Mouse (Mus musculus) hindbrain, embryonic 16.5 days (tissue): ENCODE results near the gene Setd1a. TPM values are rescaled to one million over a fixed set of nuclear protein-coding genes. Genes with fewer than 3 reads are reported as not detected.
A peak's percentile ranks its signal among the peaks of the same experiment; 100 is the strongest.
"Not testable (repeated sequence)": the region's sequence is repeated elsewhere in the genome, so short reads cannot be mapped to it uniquely, and the experiment has no call there.

Experiments used
- ATAC-seq: fragments of 200-750 bp; cut with Nextera tagmentation; 2 replicates; pipeline ENCODE4 v1.8.0; 2017; ENCODE audit warnings: moderate TSS enrichment, moderate library complexity
- H3K27ac ChIP-seq: fragments of 300-500 bp; sonication (generic); 2 replicates; pipeline ENCODE4 v1.5.1; 2014; ENCODE audit warnings: low read depth, mild to moderate bottlenecking, control low read depth, low read length, moderate library complexity
- H3K27me3 ChIP-seq: fragments of 300-500 bp; sonication (generic); replicated peaks from 2 replicates; pipeline ENCODE4 v1.6.1; 2014; ENCODE audit warnings: low read length; ENCODE audit not compliant: control insufficient read depth, insufficient read depth
- H3K36me3 ChIP-seq: fragments of 300-500 bp; sonication (generic); 2 replicates; pipeline ENCODE4 v1.6.1; 2014; ENCODE audit warnings: mild to moderate bottlenecking, low read length, moderate library complexity, mixed read lengths; ENCODE audit not compliant: control insufficient read depth, insufficient read depth
- H3K4me1 ChIP-seq: fragments of 300-500 bp; sonication (generic); 2 replicates; pipeline ENCODE4 v1.6.1; 2014; ENCODE audit warnings: low read depth, low read length; ENCODE audit not compliant: control insufficient read depth, insufficient read depth
- H3K4me2 ChIP-seq: fragments of 300-500 bp; sonication (generic); 2 replicates; pipeline ENCODE4 v1.6.1; 2014; ENCODE audit warnings: mild to moderate bottlenecking, low read length, control low read depth, moderate library complexity
- H3K4me3 ChIP-seq: fragments of 300-500 bp; sonication (generic); 2 replicates; pipeline ENCODE4 v1.5.1; 2014; ENCODE audit warnings: mild to moderate bottlenecking, low read length, control low read depth, moderate library complexity
- H3K9ac ChIP-seq: fragments of 300-500 bp; sonication (generic); 2 replicates; pipeline ENCODE4 v1.6.1; 2014; ENCODE audit warnings: low read depth, mild to moderate bottlenecking, control low read depth, low read length, moderate library complexity
- H3K9me3 ChIP-seq: fragments of 300-500 bp; sonication (generic); 2 replicates; pipeline ENCODE4 v1.6.1; 2014; ENCODE audit warnings: mild to moderate bottlenecking, low read length, moderate library complexity; ENCODE audit not compliant: control insufficient read depth
- WGBS: fragments of 180-500 bp; shearing (Covaris S2); extraction: QIAGEN DNeasy Blood & Tissue Kit; methylation state at CpG from one replicate; pipeline ENCODE4 v1.1.7; 2014; 5-methylcytosine and 5-hydroxymethylcytosine counted together
- polyA plus RNA-seq: library from polyadenylated mRNA; unstranded; fragments of >200 nt; fragmentation: Nextera tagmentation; extraction: Ambion mirVana; gene quantifications from 2 replicates; pipeline ENCODE4 v1.2.1, GENCODE M21; 2015

Setd1a gene
- polyA plus RNA-seq, 1 experiment from 2014 or later: 12.8 TPM

GRCm38 (mm10) chr7:127837878-127838277 lies 61.4 kb downstream of the Setd1a start:
- H3K9ac ChIP-seq, H3K4me1 ChIP-seq, H3K27ac ChIP-seq, H3K27me3 ChIP-seq, H3K9me3 ChIP-seq, H3K4me2 ChIP-seq, H3K36me3 ChIP-seq, H3K4me3 ChIP-seq, ATAC-seq: not testable (repeated sequence)
- WGBS: 75% methylated on average over 4 of the region's 4 CpGs

DNA sequence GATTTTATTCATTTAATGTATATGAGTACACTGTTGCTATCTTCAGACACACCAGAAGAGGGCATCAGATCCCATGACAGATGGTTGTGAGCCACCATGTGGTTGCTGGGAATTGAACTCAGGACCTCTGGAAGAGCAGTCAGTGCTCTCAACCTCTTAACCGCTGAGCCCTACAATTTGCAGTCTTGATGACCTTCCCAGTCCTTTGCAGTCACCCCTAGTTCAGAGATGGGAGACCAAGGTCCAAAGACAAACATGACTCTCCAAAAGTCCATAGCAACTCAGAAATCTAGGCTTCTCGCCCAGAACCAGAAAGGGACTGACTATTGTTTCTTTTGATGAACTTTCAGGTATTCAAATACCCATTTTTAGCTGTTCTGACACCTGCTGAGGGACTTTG lies 63.6 kb downstream of the Setd1a start:
- H3K9me3 ChIP-seq, ATAC-seq, H3K27me3 ChIP-seq, H3K27ac ChIP-seq, H3K4me2 ChIP-seq, H3K9ac ChIP-seq, H3K4me3 ChIP-seq, H3K36me3 ChIP-seq: not testable (repeated sequence)
- H3K4me1 ChIP-seq: peaks cover 11% of the 10 kb centered on the region; the same call in 1 of the 2 replicates
- WGBS: 79% methylated on average over 2 of the region's 2 CpGs

DNA sequence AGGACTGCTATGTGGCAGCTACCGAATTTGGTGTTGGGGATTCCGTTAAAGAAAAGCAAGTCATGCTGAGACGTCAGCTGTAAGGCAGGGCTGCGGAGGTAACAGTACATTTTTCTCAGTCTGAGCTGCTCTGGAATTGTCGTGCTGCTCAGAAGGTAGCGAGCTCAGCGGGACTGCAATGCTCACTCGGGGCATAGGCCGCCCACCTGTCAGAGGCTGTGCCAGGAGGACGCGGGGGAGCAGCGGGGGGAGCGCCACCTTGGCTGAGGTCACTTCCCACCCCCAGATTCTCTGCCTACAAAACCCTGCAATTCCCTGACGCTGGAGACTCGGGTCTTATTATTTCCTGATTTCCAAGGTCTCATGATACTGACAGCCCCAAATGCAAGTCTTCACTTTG lies 64.4 kb downstream of the Setd1a start:
- Histone ChIP-seq H3K4me2 (peak overlapping the region; percentile 91), H3K36me3 (peaks cover 2% of the 10 kb centered on the region; the same call in 1 of the 2 replicates), H3K27me3 (no peaks in the 10 kb centered on the region), H3K9ac (peak overlapping the region; percentile 70), H3K9me3 (no peaks in the 10 kb centered on the region), H3K27ac (peak overlapping the region; percentile 94), H3K4me3 (peak overlapping the region; percentile 49), H3K4me1 (peaks cover 11% of the 10 kb centered on the region; the same call in 1 of the 2 replicates)
- 4% methylated on average over 15 of the region's 15 CpGs for WGBS
- ATAC-seq: peak; percentile 18; the same call in 1 of the 2 replicates

- peak; percentile 96 for ATAC-seq
- under 1% methylated on average over 46 of the region's 46 CpGs for WGBS
- peak overlapping the region; percentile 70 for H3K9ac ChIP-seq
Measured at GRCm38 (mm10) chr7:127841340-127842000, 65.0 kb downstream of the Setd1a start.

GRCm38 (mm10) chr7:127842001-127842718 lies 65.7 kb downstream of the Setd1a start:
- Histone ChIP-seq H3K27me3 (no peaks in the 10 kb centered on the region), H3K9me3 (no peaks in the 10 kb centered on the region), H3K4me1 (peaks cover 11% of the 10 kb centered on the region; the same call in 1 of the 2 replicates), H3K9ac (peak overlapping the region; percentile 70), H3K27ac (peak overlapping the region; percentile 94), H3K4me3 (peak overlapping the region; percentile 49), H3K4me2 (peak overlapping the region; percentile 91), H3K36me3 (peaks cover 4% of the 10 kb centered on the region; the same call in 1 of the 2 replicates)
- WGBS: under 1% methylated on average over 40 of the region's 40 CpGs
- ATAC-seq: peak; percentile 58

More at GRCm38 (mm10) chr7:127841340-127842000, 65.0 kb downstream of the Setd1a start:
- Histone ChIP-seq H3K4me2 (peak overlapping the region; percentile 91), H3K27me3 (no peaks in the 10 kb centered on the region), H3K9me3 (no peaks in the 10 kb centered on the region), H3K4me3 (peak overlapping the region; percentile 49), H3K4me1 (peaks cover 11% of the 10 kb centered on the region; the same call in 1 of the 2 replicates), H3K27ac (peak overlapping the region; percentile 94), H3K36me3 (peaks cover 4% of the 10 kb centered on the region; the same call in 1 of the 2 replicates)

Other genes starting within 250 kb of the Setd1a start
- 4.3 and 6.2 TPM in 2 replicates for gene Tmem265, start 215.3 kb upstream of the Setd1a start, polyA plus RNA-seq
- 60.5 and 60.9 TPM in 2 replicates for gene Phkg2, start 203.3 kb upstream of the Setd1a start, polyA plus RNA-seq
- 11.6 and 13.3 TPM in 2 replicates for gene Ccdc189, start 188.1 kb upstream of the Setd1a start, polyA plus RNA-seq
- gene Rnf40, start 187.9 kb upstream of the Setd1a start, polyA plus RNA-seq: 38.0 and 48.1 TPM in 2 replicates
- 15.0 and 20.7 TPM in 2 replicates for gene Zfp629, start 160.9 kb upstream of the Setd1a start, polyA plus RNA-seq
- gene Bcl7c, start 67.7 kb upstream of the Setd1a start, polyA plus RNA-seq: 39.5 and 41.9 TPM in 2 replicates
- gene Ctf1, start 63.9 kb upstream of the Setd1a start, polyA plus RNA-seq: 3.4 and 4.9 TPM in 2 replicates
- gene Ctf2, start 44.5 kb upstream of the Setd1a start, polyA plus RNA-seq: 0.15 and 0.20 TPM in 2 replicates
- 6.8 TPM in 2 replicates for gene Fbxl19, start 32.1 kb upstream of the Setd1a start, polyA plus RNA-seq
- gene Orai3, start 6.9 kb upstream of the Setd1a start, polyA plus RNA-seq: 10.4 and 11.3 TPM in 2 replicates
- not detected in 2 replicates for gene Gm49388, start 8.9 kb downstream of the Setd1a start, polyA plus RNA-seq
- 11.9 and 12.1 TPM in 2 replicates for gene Hsd3b7, start 23.9 kb downstream of the Setd1a start, polyA plus RNA-seq
- gene Stx4a, start 47.6 kb downstream of the Setd1a start, polyA plus RNA-seq: 21.6 and 22.0 TPM in 2 replicates
- gene Stx1b, start 47.9 kb downstream of the Setd1a start, polyA plus RNA-seq: 76.8 and 84.4 TPM in 2 replicates
- 6.0 and 8.8 TPM in 2 replicates for gene Zfp646, start 99.6 kb downstream of the Setd1a start, polyA plus RNA-seq
- 29.5 and 35.1 TPM in 2 replicates for gene Zfp668, start 100.2 kb downstream of the Setd1a start, polyA plus RNA-seq
- gene Prss53, start 114.3 kb downstream of the Setd1a start, polyA plus RNA-seq: 0.81 and 0.99 TPM in 2 replicates
- not detected in 2 replicates for gene Gm21974, start 118.8 kb downstream of the Setd1a start, polyA plus RNA-seq
- gene Vkorc1, start 118.9 kb downstream of the Setd1a start, polyA plus RNA-seq: 70.5 and 75.2 TPM in 2 replicates
- gene Bckdk, start 127.4 kb downstream of the Setd1a start, polyA plus RNA-seq: 67.1 and 72.5 TPM in 2 replicates
- gene Kat8, start 135.8 kb downstream of the Setd1a start, polyA plus RNA-seq: 42.1 and 42.3 TPM in 2 replicates
- gene Prss8, start 153.4 kb downstream of the Setd1a start, polyA plus RNA-seq: 0.50 TPM in 2 replicates
- 14.3 and 14.9 TPM in 2 replicates for gene Prss36, start 170.1 kb downstream of the Setd1a start, polyA plus RNA-seq
- gene Fus, start 190.8 kb downstream of the Setd1a start, polyA plus RNA-seq: 275 and 318 TPM in 2 replicates
- gene Pycard, start 217.2 kb downstream of the Setd1a start, polyA plus RNA-seq: 7.3 and 9.3 TPM in 2 replicates
- 0.27 TPM in 1 of 2 replicates, not detected in the other for gene Trim72, start 227.3 kb downstream of the Setd1a start, polyA plus RNA-seq